Mouse (Mus musculus) megakaryocyte, embryonic 14.5 days (primary cell): Measurements from ENCODE around the gene Pfkm.

Experiments
- FLI1 ChIP-seq: IDR thresholded peaks from 2 replicates; pipeline ENCODE4 v1.6.1; 2012; ENCODE audit warnings: low read length, inconsistent platforms, mixed read lengths
- GATA1 ChIP-seq: IDR thresholded peaks from 3 replicates; pipeline ENCODE4 v1.6.1; 2012; ENCODE audit warnings: mixed read lengths, low read length, inconsistent platforms, borderline replicate concordance

DNA sequence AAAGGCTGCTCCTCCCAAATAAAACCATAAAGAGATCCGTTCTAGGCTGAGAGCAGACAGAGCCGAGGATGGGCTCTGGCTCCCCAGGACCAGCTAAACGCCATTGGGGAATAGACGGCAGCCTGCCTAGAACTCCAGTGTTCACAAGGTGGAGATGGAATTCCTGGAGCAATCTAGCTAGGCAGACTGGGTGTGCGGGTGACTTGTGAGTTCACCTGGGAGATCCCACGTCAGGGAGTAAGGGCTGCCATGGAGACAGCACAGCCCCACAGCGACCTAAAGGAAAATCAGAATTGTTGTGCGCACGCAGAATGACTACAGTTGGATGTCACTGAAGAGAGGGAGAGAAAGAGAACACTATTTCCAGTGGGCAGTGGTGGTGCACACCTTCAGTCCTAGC, 23.9 kb upstream of the Pfkm start:
- no peak for TF ChIP-seq FLI1
- TF ChIP-seq GATA1: no peak
